Mouse (Mus musculus): ENCODE measurements around the gene Cln6.
A peak's percentile ranks its signal among the peaks of the same experiment; 100 is the strongest.
"Not testable (repeated sequence)": the region's sequence is repeated elsewhere in the genome, so short reads cannot be mapped to it uniquely, and the experiment has no call there.

Cln6 gene

DNA sequence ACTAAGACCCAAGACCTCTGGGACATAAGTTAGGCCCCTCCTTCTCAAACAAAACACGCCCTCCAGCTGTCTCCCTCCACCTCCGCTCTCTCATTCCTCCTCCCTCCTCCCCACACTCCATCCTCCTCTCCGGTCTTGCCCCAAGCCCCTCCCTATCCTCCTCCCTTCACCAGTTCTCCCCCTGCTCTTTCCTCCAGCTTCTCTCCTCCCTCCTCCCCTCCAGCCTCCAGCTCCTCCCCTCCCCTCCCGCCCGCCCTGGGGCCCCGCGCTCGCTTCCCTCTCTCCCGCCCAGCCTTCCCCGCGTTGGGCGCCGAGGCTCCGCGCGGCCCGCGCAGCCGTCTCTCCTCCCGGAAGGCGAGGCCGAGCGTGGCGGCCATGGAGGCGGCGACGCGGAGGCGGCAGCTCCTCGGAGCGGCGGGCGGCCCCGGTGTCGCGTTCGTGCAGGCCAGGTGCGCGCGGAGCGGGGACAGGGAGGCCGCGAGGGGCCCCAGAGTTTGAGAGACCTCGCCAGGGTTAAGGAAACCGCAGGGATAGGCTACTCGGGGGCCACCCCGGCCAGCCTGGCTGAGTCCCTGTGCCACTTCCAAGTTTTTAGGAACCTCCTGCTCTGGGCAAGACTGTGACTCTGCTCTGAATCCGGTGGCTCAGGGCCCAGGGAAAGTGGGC is at the start of gene Cln6:
Gene Cln6, plus strand, starts transcription at position 280 of the 666 bp plus-strand sequence.
- DNase-seq = peak; percentile 84

DNA sequence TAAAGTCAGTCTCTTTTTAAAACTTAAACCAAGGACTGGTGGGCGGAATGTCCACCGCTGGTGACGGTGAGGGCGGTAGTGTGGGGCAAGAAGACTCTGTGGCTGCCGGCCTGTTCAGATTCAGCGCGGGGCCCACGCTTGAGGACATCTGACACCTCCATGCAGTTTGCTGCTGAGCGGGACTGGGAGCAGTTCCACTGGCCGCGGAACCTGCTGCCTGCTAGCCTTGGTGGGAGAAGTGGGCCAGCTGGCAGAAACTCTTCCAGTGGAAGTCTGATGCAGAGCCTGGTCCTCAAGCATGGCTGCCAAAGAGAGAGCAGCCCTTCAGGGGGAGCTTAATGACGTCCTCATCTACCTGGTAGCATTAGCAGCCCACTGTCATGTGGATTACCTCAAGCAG is 48.7 kb upstream of the Cln6 start:
- DNase-seq = no peak

DNA sequence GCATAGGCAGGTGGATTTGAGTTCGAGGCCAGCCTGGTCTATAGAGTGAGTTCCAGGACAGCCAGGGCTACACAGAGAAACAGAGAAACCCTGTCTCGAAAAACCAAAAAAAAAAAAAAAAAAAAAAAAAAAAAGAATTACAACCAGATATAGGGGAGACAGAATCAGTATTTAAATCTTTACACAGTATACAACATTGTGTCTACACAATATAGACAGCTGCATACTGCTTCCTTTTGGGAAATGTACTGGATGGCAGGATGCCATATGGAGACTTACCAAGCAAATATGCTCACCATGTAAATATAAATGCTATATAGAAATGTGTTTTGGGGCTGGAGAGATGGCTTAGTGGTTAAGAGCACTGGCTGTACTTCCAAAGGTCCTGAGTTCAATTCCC is 39.4 kb upstream of the Cln6 start:
- not testable (repeated sequence) for DNase-seq

DNA sequence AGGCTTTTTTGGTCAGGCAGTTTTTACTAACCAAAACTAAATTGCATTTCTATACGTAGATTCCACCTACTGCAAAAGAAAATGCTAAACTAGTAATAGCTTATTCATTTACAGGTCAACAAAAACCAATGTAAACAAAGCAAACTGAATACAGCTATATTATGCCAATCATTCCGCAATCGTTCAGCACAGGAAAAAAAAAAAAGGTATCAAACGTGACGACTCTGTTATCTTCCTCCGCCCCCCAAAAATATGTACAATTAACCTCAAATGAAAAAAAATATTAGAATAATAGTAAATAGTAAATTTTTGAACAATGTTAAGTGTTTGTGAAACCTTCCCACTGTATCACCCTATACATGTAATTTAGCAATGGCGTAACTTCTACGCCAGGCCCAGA is 28.5 kb upstream of the Cln6 start:
- DNase-seq = no peak

DNA sequence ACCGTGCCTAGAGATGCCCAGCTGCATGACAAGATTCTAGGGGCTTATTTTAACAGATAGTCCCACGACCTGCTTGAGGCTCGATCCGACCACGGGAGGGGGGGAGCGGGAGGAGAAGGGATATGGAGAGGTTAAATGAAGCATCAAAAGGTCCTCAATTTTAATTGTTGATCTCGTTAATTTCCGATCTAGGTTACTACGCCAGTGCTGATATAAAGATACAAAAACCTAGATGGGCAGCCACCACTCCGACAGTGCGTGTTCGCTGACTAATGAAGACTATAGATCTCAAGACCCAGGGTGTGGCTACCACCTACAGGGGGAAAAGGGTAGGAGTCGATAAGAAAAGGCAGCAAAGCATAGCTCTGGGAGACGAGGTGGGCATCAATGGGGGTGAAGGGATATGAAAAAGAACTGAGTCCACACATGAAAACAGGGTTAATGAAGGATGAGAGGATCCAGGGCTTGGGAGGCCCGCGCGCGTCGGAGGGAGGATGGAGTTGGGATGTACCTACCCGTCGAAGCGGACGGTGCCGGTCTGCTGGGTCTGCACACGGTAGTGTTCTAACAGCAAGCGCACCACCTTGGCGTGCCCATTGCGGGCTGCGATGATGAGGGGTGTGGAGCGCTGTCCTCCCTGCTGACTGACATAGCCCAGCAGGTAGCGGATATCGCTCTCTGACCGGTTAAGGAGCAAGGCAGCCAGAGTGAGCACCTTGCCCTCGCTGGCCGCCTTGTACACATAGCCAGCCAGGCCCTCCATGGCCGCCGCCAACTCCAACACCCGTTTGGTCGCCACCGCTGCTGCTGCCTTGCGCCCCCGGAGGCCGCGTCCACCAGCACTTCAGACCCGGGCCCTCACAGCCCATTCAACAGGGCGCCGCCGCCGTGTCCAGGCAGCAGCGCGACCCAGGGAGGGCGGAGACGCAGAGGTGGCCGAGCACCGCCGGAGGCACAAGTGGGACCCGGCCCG is 27.8 kb upstream of the Cln6 start:
- DNase-seq = no peak

DNA sequence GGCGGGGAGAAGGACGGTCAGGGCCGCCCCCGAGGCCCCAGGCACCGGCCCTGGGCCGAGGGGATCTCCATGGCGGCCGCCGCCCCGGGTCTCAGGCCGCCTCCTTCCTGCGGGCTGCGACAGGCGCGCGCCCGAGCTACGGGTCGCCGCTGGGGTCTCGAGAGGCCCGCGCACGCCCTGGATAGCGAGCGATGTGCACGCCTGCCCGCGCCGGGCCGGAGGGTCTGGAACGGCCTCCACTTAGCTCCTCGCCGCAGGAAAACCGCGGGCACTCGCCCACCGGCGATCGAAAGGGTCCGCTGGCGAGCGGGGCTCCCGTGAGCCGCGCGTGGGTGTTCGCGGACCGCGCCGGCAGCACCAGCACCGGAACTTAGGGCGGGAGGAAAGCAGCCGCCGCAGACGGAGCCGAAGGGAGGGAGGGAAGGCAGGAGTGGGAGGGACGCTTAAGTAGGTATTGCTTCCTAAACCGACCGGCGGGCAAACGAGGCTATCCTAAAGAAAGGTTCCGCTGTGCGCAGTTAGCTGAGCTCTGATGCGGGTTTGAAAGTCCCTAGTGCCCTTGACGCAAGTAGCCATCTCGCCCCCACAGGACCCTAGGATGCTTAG is 27.0 kb upstream of the Cln6 start, which contains the start of gene Fem1b:
Gene Fem1b, minus strand, starts transcription at position 419 of the 606 bp plus-strand sequence.
- peak; percentile 92 for DNase-seq

DNA sequence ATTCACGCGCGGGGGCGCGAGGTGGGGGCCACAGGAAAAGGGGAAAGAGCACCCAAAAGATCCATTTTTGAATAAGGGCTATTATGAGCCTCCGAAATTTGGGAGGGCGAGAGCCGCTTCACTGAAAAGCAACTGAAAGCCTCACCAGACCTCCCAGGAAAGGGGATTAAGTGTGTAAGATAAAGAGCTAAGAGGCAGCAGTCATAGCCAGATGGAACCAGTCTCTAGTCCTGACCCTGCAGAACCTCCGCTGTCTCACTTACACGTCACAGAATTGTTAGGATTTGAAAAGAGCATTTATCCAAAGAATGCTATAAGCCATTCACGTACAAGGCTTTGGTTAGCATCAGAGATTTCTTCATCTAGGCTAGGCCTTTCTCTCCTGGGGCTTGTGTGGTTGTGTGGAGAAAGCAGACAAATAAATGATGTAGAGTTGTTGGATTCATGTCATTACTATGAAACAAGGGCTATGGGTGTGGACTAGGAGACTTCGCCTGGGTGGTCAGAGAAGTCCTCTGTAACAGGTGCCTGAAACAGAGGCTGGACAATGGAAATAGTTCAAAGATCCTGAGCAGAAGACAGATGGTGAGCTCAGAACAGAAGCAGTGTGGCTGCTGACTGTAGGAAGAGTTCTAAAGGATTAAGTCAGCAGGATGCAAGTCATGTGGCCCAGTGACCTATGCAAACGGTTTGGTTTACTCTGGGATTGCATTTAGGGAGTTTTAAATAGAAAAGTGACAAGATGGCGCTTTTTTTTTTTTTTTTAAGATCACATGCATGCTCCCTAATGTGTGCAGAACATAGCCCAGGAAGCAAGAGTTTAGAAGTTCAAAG is 26.2 kb upstream of the Cln6 start:
- no peak for DNase-seq

DNA sequence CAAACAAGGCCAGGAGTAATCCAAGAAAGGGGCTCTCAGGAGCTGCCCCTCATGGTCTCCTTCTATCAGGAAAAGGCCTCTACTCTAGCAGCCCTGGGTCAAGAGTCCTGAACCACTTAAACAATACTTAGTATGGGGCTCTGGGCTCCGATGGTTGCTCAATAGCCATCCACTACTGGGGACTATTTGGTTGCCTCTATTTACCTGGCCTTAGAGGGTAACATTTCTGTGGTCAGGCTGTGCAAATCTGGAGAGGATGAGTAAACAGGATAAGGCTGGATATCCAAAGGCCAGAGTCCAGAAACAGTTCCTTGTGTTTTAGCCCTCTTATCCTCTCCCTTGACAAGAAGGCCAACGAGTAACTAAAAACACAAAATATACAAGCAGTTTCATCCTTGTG is 23.8 kb upstream of the Cln6 start:
- DNase-seq = no peak

DNA sequence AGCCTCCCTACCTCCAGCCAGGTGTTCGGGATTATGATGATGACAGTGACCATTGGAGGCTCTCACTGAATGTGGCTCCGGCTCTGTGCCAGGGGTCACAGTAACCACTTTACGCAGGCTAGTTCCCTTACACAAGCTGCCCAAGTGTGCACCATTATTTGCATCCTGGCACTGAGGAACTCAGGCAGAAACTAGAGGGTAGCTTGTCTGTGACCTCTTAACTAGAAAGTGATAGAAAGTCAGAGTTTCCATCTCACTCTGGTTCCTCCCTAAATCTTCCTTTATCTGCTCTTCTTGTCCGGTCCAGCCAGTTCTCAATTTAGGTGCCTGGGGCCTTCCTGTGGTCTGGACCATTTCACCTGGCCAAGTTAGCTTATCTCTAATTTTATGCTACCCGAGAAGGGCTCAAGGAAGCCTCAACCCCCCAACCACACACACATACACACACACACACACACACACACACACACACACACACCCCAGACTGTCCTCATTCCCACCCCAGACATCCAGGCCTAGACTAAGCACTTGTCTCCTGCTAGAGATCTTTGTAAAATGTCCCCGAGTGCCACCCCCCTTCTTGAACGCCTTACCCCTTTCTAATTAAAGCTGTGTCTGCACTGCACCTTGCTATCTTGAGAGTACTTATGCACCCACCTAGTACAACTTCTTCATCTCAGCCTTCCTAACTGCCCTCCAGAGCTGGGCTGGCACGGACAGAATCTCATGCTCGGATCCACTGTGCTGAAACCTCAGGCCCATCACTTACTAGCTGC is 22.1 kb upstream of the Cln6 start:
- no peak for DNase-seq

DNA sequence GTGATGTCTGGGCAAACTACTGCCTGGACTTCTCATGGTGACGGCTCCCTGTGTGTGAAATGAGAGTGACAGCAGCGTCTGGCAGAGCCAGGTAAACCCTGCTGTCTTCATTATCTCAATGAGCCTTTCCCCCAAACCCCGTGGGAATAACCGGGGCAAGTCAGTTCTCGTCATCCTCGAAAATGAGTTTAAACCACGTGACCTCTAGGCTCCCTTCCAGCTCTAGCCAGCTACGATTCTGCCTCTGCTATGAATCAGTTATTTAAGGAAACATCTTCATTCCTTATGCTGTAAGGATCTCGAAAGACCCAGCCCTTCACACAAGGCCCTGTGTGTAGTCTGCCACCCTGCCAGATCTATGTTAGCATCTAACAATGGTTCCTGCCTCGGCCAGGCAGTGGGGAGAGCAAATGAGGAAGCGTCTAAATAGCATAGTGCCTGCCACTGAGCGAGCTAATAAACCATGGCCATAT is 21.4 kb upstream of the Cln6 start:
- no peak for DNase-seq

DNA sequence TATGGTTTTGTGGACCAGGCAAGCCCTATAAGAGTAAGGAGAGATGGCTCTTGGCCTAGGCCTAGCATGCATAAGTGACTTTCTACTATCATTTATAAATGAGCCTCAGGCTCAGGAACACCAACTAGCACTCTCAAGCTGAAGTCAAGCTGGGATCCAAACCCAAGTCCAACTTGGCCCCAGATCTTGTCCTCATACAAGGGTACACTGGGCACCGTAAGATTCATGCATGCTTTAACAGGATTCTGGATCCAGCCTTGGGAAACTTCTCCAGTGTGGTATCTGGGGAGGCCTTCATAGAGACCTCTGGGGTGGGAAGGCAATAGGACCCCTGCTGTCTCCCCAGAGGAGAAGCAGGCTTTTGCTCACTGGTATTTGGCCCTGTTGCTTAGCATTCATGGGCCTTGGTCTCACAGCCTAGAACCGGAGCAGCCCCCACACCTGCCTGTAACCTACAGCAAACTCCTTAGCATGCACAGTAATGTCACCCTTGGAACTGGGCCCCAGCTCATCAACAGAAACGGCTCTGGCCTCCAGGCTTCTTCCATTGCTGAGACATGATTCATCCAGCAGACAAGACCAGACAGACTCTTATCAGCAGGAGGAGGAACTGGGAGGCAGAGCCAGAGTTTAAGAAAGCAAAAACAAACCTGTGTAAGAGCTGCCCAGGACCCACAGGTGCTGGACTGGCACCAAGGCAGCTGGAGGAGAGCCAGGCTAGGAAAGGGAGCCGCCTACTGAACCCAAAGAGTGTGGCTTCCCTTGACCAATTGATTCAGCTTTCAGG is 20.6 kb upstream of the Cln6 start:
- DNase-seq = no peak

DNA sequence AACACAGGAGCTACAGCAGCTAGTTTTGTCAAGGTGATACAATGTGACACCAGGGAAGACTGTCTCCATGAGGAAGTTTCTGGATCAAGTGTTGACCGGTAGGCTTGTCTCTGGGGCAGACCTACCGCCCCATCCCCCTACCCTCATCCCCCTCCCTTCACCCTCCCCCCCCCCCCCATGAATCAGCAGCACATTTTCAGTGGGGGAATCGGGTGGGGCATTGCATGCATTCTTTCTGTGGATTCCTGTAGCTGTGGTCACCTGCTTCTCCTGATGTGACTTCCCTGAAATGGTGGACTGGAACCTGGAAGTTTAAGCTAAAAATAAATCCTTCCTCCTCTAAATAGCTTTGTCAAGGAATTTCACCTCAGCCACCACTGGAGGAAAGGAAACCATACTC is 19.1 kb upstream of the Cln6 start:
- DNase-seq = no peak

DNA sequence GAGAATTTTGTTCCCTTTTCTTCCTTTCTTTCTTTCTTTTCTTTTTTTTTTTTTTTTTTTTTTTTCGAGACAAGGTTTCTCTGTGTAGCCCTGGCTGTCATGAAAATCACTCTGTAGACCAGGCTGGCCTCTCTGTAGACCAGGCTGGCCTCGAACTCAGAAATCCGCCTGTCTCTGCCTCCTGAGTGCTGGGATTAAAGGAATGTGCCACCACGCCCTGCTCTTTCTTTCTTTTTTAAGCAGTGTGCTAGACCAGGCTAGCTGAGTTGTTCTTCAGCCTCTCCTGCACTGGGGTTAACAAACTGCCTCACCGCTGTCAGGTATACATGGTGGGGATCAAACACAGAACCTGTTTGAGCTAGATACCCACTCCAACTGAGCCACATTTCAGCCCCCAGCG is 18.7 kb upstream of the Cln6 start:
- not testable (repeated sequence) for DNase-seq

DNA sequence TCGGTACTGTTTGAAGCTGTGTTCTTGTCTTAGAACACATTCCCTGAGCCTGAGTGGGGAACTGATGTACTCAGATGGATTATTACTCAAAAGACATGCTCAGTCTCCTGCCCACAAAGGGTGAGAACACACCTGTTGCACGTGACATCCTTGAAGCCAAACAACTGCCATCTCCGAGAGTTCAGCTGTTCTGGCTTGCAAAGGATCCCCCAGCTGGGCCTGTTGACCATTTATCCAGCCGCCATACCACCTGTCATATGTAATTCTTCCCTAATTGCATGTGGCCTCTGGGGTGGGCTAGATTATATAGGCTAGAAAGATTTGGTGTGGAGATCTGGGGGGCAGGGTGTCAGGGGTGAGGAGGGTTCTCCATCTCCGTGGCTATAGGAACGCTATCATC is 17.8 kb upstream of the Cln6 start:
- no peak for DNase-seq

DNA sequence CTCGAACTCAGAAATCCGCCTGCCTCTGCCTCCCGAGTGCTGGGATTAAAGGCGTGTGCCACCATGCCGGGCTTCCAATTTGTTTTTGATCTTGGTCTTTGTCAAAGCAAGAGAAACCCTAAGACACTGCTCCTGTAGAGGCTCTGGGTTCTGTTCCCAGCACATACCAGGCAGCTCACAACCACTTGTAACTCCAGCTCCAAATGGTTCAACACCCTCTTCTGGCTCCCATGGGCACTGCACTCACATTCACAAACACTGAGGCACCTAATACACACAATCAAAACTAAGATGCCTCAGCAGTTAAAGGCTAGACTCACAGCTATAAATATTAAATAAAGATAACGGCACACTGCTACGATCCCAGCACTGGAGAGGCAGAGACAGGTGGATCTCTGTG is 16.8 kb upstream of the Cln6 start:
- DNase-seq = no peak

DNA sequence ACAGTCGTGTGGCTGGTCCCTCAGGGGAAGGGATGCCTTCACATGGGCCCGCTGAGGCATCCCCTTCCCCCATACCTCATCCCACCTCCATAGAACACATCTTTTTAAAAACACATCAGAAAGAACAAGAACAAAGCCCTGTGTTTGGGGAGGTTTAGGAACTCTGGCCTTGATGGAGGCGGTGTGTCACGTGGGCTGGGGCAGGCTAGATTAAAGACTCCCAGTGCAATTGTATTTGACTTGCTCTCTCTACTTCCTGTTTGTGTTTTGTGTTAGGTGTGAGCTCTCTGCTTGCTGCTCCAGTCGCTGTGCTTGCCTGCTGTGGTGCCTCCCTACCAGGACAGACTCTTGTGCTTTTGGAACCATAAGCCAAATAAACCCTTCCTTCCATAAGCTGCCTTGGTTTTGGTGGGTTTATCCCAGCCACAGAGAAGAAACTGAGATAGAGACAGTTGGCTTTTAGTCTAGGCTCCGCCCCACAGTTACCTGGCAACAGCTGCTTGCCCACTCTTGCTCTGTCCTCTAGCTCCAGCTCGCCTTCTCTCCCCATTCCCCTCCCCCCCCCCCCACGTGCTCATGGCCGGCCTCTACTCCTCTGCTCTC is 12.7 kb upstream of the Cln6 start:
- no peak for DNase-seq

DNA sequence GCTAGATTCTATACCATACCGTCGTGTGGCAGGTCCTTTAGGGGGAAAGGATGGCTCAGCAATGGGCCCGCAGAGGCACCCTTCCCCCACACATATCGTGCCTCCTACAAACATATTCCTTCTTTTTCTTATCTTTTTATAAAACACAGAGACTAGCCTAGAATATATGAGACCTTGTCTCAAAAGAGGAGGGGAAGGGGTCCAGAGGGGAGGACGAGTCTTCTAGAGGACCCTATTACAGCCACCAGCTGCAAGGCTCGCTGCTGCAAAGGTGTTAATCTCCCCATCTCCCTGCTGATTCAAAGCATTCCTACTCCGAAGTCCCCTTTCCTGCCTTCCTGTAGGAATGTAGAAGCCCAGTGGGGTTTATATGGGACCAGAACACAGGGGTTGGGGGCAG is 12.1 kb upstream of the Cln6 start:
- DNase-seq = no peak

DNA sequence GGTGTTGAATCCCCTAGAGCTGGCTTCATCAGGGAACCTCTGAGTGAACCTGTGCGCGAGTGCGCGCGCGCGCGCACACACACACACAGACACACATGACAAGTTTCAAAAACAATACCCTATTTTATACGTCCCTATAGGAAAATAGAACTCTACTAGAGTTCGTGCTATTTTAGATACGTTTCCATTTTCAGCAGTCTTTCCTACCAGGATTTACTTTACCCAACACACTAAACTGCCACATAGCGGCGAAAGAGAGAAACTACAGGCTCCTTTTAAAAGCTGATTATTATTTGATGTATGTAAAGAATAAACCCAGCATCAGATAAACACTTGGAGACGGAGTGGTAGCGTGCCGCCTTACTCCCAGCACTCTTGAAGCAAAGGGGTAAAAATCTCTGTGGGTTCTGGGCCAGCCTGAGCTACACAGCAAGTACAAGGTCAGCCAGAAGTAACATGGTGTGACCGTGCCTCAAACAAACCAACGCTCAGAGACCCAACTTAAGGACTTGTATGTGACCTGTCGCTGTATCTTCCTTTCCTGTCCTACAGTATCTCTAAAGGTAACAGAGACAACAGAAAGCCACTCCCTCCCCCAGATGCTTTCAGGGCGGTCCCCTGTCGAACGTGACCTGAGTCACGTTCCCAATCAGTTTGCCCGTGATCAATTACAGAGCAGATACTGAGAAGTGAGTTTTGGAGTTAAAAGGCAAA is 10.5 kb upstream of the Cln6 start:
- no peak for DNase-seq

DNA sequence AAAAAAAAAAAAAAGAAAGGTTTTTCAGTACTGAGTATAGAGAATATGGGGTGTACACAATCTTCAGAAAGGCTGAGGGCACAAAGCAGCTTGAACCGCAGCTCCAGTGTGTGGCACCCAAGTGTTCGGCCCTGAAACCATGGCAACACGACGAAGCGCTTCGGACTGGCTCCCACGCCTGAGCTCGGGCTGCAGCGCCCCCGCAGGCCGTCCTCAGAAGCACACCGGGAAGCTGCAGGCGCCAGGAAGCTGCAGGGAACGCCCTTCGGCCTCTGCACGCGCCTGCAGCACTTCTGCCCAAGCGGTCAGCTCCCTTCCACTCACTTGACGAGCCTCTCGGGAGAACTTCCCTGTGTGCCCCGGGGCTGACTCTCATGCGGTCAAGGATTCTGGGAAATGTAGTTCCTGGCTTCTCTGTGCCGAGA is 9.9 kb upstream of the Cln6 start:
- peak; percentile 94 for DNase-seq

DNA sequence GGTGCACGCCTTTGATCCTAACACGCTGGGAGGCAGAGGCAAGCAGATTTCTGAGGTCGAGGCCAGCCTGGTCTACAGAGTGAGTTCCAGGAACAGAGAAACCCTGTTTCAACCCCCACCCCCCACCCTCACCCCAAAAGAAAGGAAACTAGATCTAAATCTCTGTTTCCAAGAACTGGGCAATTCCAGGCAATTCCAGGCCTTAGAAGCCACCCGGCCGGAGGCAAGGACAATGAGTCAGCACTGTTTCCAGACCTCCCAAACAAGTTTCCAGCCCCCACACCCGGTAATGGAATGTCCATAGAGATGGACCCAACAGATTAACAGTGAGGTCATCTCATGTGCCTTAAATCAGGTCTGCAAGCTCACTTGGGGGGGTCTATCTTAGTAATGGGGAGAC is 8.7 kb upstream of the Cln6 start:
- DNase-seq = no peak
